Mouse (Mus musculus) ES-E14 (cell line): ENCODE data around the gene Mst1r. TPM values are rescaled to one million over a fixed set of nuclear protein-coding genes. Genes with fewer than 3 reads are reported as not detected.

Experiments used
- DNase-seq: peaks from one replicate; pipeline ENCODE4 v3.0.0-alpha.2; 2013; ENCODE audit warnings: low read depth, low spot score
- H3K27ac ChIP-seq: 2 replicates; pipeline ENCODE4 v1.5.1; 2012; ENCODE audit warnings: low read depth, mild to moderate bottlenecking, low read length, moderate library complexity, mixed read lengths; ENCODE audit not compliant: poor library complexity, insufficient read depth, severe bottlenecking
- H3K36me3 ChIP-seq: 2 replicates; pipeline ENCODE4 v1.6.1; 2012; ENCODE audit warnings: mild to moderate bottlenecking, low read length, moderate library complexity, mixed read lengths; ENCODE audit not compliant: control insufficient read depth, poor library complexity, insufficient read depth, severe bottlenecking
- H3K4me1 ChIP-seq, 2 experiments: fragments of 150-350 bp in 1 of 2; sonication (generic) in 1 of 2; 2 replicates each; pipeline ENCODE4 v1.6.1; 2012; ENCODE audit warnings: low read length in 2 of 2, mild to moderate bottlenecking in 1 of 2, mixed read lengths in 1 of 2; ENCODE audit not compliant: control insufficient read depth in 2 of 2, insufficient read depth in 2 of 2, poor library complexity in 1 of 2
- H3K4me3 ChIP-seq, 2 experiments: fragments of 150-350 bp in 1 of 2; sonication (generic) in 1 of 2; 2 replicates each; pipeline ENCODE4 v1.5.1; 2012; ENCODE audit warnings: low read length in 2 of 2, low read depth in 1 of 2, mild to moderate bottlenecking in 1 of 2, mixed read lengths in 1 of 2; ENCODE audit not compliant: insufficient read depth in 1 of 2, poor library complexity in 1 of 2, severe bottlenecking in 1 of 2
- H3K9ac ChIP-seq: 2 replicates; pipeline ENCODE4 v1.6.1; 2012; ENCODE audit warnings: low read depth, mild to moderate bottlenecking, low read length, mixed read lengths; ENCODE audit not compliant: poor library complexity, insufficient read depth, severe bottlenecking
- H3K9me3 ChIP-seq: fragments of 150-350 bp; sonication (generic); 2 replicates; pipeline ENCODE4 v1.6.1; 2012; ENCODE audit warnings: low read depth, mild to moderate bottlenecking, low read length; ENCODE audit not compliant: control insufficient read depth, insufficient read depth
- CHD2 ChIP-seq: IDR thresholded peaks from 2 replicates; pipeline ENCODE4 v1.6.1; 2014; ENCODE audit warnings: mild to moderate bottlenecking, low read depth, low read length, inconsistent platforms
- HCFC1 ChIP-seq: IDR thresholded peaks from 2 replicates; pipeline ENCODE4 v1.6.1; 2012; ENCODE audit warnings: low read length, inconsistent platforms, borderline replicate concordance; ENCODE audit not compliant: insufficient read depth
- MAFK ChIP-seq: IDR thresholded peaks from 2 replicates; pipeline ENCODE4 v1.6.1; 2014; ENCODE audit warnings: mild to moderate bottlenecking, low read depth, low read length, inconsistent platforms; ENCODE audit not compliant: insufficient read depth
- ZC3H11A ChIP-seq: IDR thresholded peaks from 2 replicates; pipeline ENCODE4 v1.6.1; 2012; ENCODE audit warnings: low read depth, mild to moderate bottlenecking, inconsistent platforms, low read length, borderline replicate concordance
- ZNF384 ChIP-seq: IDR thresholded peaks from 2 replicates; pipeline ENCODE4 v1.6.1; 2012; ENCODE audit warnings: low read depth, low read length, inconsistent platforms
- in situ Hi-C, 2 experiments: fragments of 600-800 bp; cut with MboI; formaldehyde crosslinking; loops; one replicate each; pipeline ENCODE4 v1.15.1; 2025; ENCODE audit warnings: low sequenced_read_pairs in 2 of 2, inconsistent platforms in 1 of 2; ENCODE audit not compliant: unreplicated experiment in 2 of 2
- total RNA-seq: library from RNA; depleted of rRNA; stranded (reverse); fragments of 300-350 nt; gene quantifications from 2 replicates; pipeline ENCODE4 v1.2.3, GENCODE M21; 2012

The Mst1r gene
- total RNA-seq, 1 experiment: 0.22 TPM

GRCm38 (mm10) chr9:107925251-107925650 is 18.6 kb downstream of the Mst1r start:
- no peak for TF ChIP-seq MAFK
- no peak for TF ChIP-seq ZNF384
- TF ChIP-seq HCFC1: no peak
- H3K9ac ChIP-seq: no peak overlapping the region
- no peak for DNase-seq
- H3K4me1 ChIP-seq: peaks cover 3 to 8% of the 10 kb centered on the region in 2 experiments; a peak in 2 of 4 replicates
- in situ Hi-C loops: no loop called here
- no peaks in the 10 kb centered on the region for H3K36me3 ChIP-seq
- no peaks in the 10 kb centered on the region for H3K9me3 ChIP-seq
- no peak overlapping the region for H3K27ac ChIP-seq
- no peak overlapping the region for H3K4me3 ChIP-seq

GRCm38 (mm10) chr9:107926920-107927420 is 20.3 kb downstream of the Mst1r start:
- Histone ChIP-seq H3K36me3 (no peaks in the 10 kb centered on the region), H3K9ac (no peak overlapping the region), H3K27ac (no peak overlapping the region), H3K4me3 (no peak overlapping the region), H3K4me1 (peaks cover 3 to 8% of the 10 kb centered on the region in 2 experiments; a peak in 2 of 4 replicates), H3K9me3 (no peaks in the 10 kb centered on the region)
- no peak for TF ChIP-seq MAFK
- no peak for TF ChIP-seq ZC3H11A
- no peak for TF ChIP-seq CHD2
- TF ChIP-seq ZNF384: no peak
- TF ChIP-seq HCFC1: no peak
- no peak for DNase-seq
- in situ Hi-C loops: no loop called here

GRCm38 (mm10) chr9:107927749-107928148 is 21.1 kb downstream of the Mst1r start:
- peaks cover 3 to 8% of the 10 kb centered on the region in 2 experiments; a peak in 2 of 4 replicates for H3K4me1 ChIP-seq

GRCm38 (mm10) chr9:107928169-107928568 is 21.5 kb downstream of the Mst1r start, which contains the start of gene Actl11:
Gene Actl11 (plus strand): TSS chr9:107928469.
- Histone ChIP-seq H3K9ac (no peak within 1 kb of the TSS), H3K4me3 (no peak within 1 kb of the TSS), H3K27ac (no peak within 1 kb of the TSS), H3K9me3 (no peaks in the 10 kb centered on the region), H3K4me1 (peaks cover 3 to 8% of the 10 kb centered on the region in 2 experiments; a peak in 2 of 4 replicates), H3K36me3 (no peaks in the 10 kb centered on the region)
- in situ Hi-C loops: no loop called here
- DNase-seq: no peak
- TF ChIP-seq HCFC1 (no peak), CHD2 (no peak), ZC3H11A (no peak), ZNF384 (no peak), MAFK (no peak)

More at GRCm38 (mm10) chr9:107927749-107928148, 21.1 kb downstream of the Mst1r start:
- in situ Hi-C loops: no loop called here
- H3K27ac ChIP-seq: no peak overlapping the region
- no peak for TF ChIP-seq ZNF384
- TF ChIP-seq ZC3H11A: no peak
- TF ChIP-seq CHD2: no peak
- TF ChIP-seq MAFK: no peak
- TF ChIP-seq HCFC1: no peak
- H3K36me3 ChIP-seq: no peaks in the 10 kb centered on the region
- no peak for DNase-seq
- no peak overlapping the region for H3K9ac ChIP-seq
- no peaks in the 10 kb centered on the region for H3K9me3 ChIP-seq
- H3K4me3 ChIP-seq: no peak overlapping the region

- Histone ChIP-seq H3K9me3 (no peaks in the 10 kb centered on the region), H3K4me3 (no peak overlapping the region), H3K36me3 (no peaks in the 10 kb centered on the region), H3K27ac (no peak overlapping the region), H3K4me1 (peaks cover 0 to 5% of the 10 kb centered on the region in 2 experiments; a peak in 3 of 4 replicates), H3K9ac (no peak overlapping the region)
- in situ Hi-C loops: no loop called here
- no peak for DNase-seq
- no peak for TF ChIP-seq MAFK
- no peak for TF ChIP-seq ZNF384
- no peak for TF ChIP-seq HCFC1
- no peak for TF ChIP-seq ZC3H11A
- no peak for TF ChIP-seq CHD2
Observed at GRCm38 (mm10) chr9:107932221-107932620, 25.5 kb downstream of the Mst1r start.
